Mouse (Mus musculus) cortical plate, adult 2 months (tissue): ENCODE data around the gene Syce2.

Experiments
- CTCF ChIP-seq: fragments of 200-500 bp; IDR thresholded peaks from 2 replicates; pipeline ENCODE4 v1.5.1; 2011; ENCODE audit warnings: mild to moderate bottlenecking, control low read depth, low read length; ENCODE audit not compliant: insufficient read depth; ENCODE audit errors: extremely low read depth
- POLR2A ChIP-seq: fragments of 200-500 bp; IDR thresholded peaks from 2 replicates; pipeline ENCODE4 v1.6.1; 2011; ENCODE audit warnings: mild to moderate bottlenecking, low read length, control low read depth; ENCODE audit not compliant: insufficient read depth; ENCODE audit errors: extremely low read depth

- TF ChIP-seq CTCF (no peak), POLR2A (no peak)
These were observed at the start of gene Syce2 for GRCm38 (mm10) chr8:84871376-84872308.
